In genomic region chr16:20671886-20672285, GRCm38 (mm10) we compare ENCODE assay signal across 8 mouse cellular contexts. TPM values are rescaled to one million over a fixed set of nuclear protein-coding genes. Genes with fewer than 3 reads are reported as not detected.
DNase-seq lines count a peak whose midpoint lies in the region; ATAC-seq and TF ChIP-seq lines count a peak whose summit lies in the region.

No protein-coding gene starts in this region.

- no peak for ATAC-seq in embryonic facial prominence, embryonic 15.5 days (ENCODE audit: insufficient number of reproducible peaks, low FRiP score, low TSS enrichment, low read depth)
- ATAC-seq in liver, embryonic 11.5 days (replicated peaks; ENCODE audit: low FRiP score): no peak
- no peak for ATAC-seq in stomach, embryonic 16.5 days (ENCODE audit: insufficient read depth, low FRiP score)

- H3K4me2 ChIP-seq in embryonic facial prominence, embryonic 15.5 days (replicated peaks): peak overlapping the region; percentile 95
- H3K4me2 ChIP-seq in liver, embryonic 11.5 days: peak overlapping the region; percentile 96
- peak overlapping the region; percentile 57 for H3K4me2 ChIP-seq in stomach, embryonic 16.5 days (ENCODE audit: low read depth, low read length)

- H3K36me3 ChIP-seq in spleen, adult 2 months (ENCODE audit: control insufficient read depth, insufficient read depth, low read length): peaks cover 3% of the 10 kb centered on the region; the same call in 1 of the 2 replicates
- H3K36me3 ChIP-seq in embryonic facial prominence, embryonic 15.5 days: peaks cover 21% of the 10 kb centered on the region
- peaks cover 17% of the 10 kb centered on the region for H3K36me3 ChIP-seq in liver, embryonic 11.5 days (ENCODE audit: control insufficient read depth, insufficient read depth, low read length)
- peaks cover 17% of the 10 kb centered on the region for H3K36me3 ChIP-seq in stomach, embryonic 16.5 days (ENCODE audit: control insufficient read depth, insufficient read depth, low read length)

- no peaks in the 10 kb centered on the region; the same call in 1 of the 2 replicates for H3K27me3 ChIP-seq in spleen, adult 2 months (ENCODE audit: control insufficient read depth, insufficient read depth, low read length)
- H3K27me3 ChIP-seq in embryonic facial prominence, embryonic 15.5 days: no peaks in the 10 kb centered on the region
- H3K27me3 ChIP-seq in liver, embryonic 11.5 days (replicated peaks; ENCODE audit: control insufficient read depth, insufficient read depth, low read length): no peaks in the 10 kb centered on the region
- H3K27me3 ChIP-seq in stomach, embryonic 16.5 days (ENCODE audit: control insufficient read depth, insufficient read depth, low read length): no peaks in the 10 kb centered on the region

- H3K9ac ChIP-seq in embryonic facial prominence, embryonic 15.5 days: no peak overlapping the region
- H3K9ac ChIP-seq in liver, embryonic 11.5 days (ENCODE audit: low read depth, low read length): no peak overlapping the region
- H3K9ac ChIP-seq in stomach, embryonic 16.5 days (ENCODE audit: low read length): peak overlapping the region; percentile 55

- TF ChIP-seq POLR2A in spleen, adult 2 months (IDR thresholded peaks at IDR 0.05; ENCODE audit: low read depth, low read length): no peak

- no peak for TF ChIP-seq CTCF in spleen, adult 2 months (IDR thresholded peaks at IDR 0.05; ENCODE audit: extremely low read depth, insufficient read depth, insufficient read length, insufficient replicate concordance)

- no peaks in the 10 kb centered on the region for H3K9me3 ChIP-seq in embryonic facial prominence, embryonic 15.5 days (replicated peaks)
- H3K9me3 ChIP-seq in liver, embryonic 11.5 days (ENCODE audit: control insufficient read depth, low read length): no peaks in the 10 kb centered on the region
- H3K9me3 ChIP-seq in stomach, embryonic 16.5 days (replicated peaks; ENCODE audit: control insufficient read depth, low read length): no peaks in the 10 kb centered on the region

- H3K4me1 ChIP-seq in spleen, adult 2 months (ENCODE audit: control insufficient read depth, insufficient read depth, insufficient read length): peaks cover 8% of the 10 kb centered on the region; the same call in 1 of the 2 replicates
- H3K4me1 ChIP-seq in embryonic facial prominence, embryonic 15.5 days: peaks cover 22% of the 10 kb centered on the region
- H3K4me1 ChIP-seq in liver, embryonic 11.5 days (replicated peaks; ENCODE audit: control insufficient read depth, insufficient read depth, low read length): peaks cover 21% of the 10 kb centered on the region
- peaks cover 23% of the 10 kb centered on the region for H3K4me1 ChIP-seq in stomach, embryonic 16.5 days (ENCODE audit: control insufficient read depth, insufficient read depth, low read length)

- H3K27ac ChIP-seq in spleen, adult 2 months (ENCODE audit: insufficient read depth, low read length): no peak overlapping the region
- H3K27ac ChIP-seq in embryonic facial prominence, embryonic 15.5 days (replicated peaks): 0 out of 2 replicates have a peak overlapping the region, but pooled peaks have one; percentile 52
- H3K27ac ChIP-seq in liver, embryonic 11.5 days (ENCODE audit: low read depth, low read length): peak overlapping the region; percentile 96; the same call in 1 of the 2 replicates
- H3K27ac ChIP-seq in stomach, embryonic 16.5 days (ENCODE audit: low read length): no peak overlapping the region

- peak overlapping the region; percentile 16; the same call in 1 of the 2 replicates for H3K4me3 ChIP-seq in spleen, adult 2 months (ENCODE audit: extremely low read depth, insufficient read depth, insufficient read length)
- peak overlapping the region; percentile 69 for H3K4me3 ChIP-seq in embryonic facial prominence, embryonic 15.5 days (replicated peaks)
- H3K4me3 ChIP-seq in liver, embryonic 11.5 days (ENCODE audit: low read depth, low read length): peak overlapping the region; percentile 100
- H3K4me3 ChIP-seq in stomach, embryonic 16.5 days (replicated peaks; ENCODE audit: low read length): peak overlapping the region; percentile 93

- 14% methylated on average over 6 of the region's 6 CpGs for WGBS in spleen, adult 2 months
- 22% methylated on average over 6 of the region's 6 CpGs for WGBS in embryonic facial prominence, embryonic 15.5 days
- WGBS in liver, embryonic 11.5 days: 21% methylated on average over 6 of the region's 6 CpGs
- WGBS in stomach, embryonic 16.5 days: 19% methylated on average over 6 of the region's 6 CpGs

- no peak for DNase-seq in spleen, adult 2 months (ENCODE audit: low read depth in 1 of 2, low spot score in 2 of 2)
- no peak for DNase-seq in spleen, postnatal 4 days (ENCODE audit: low spot score in 2 of 2)
- DNase-seq in liver, embryonic 11.5 days (ENCODE audit: low spot score): no peak
- DNase-seq in B cell, adult 2 months: no peak
- no peak for DNase-seq in frontal cortex, postnatal 10 days (ENCODE audit: low spot score in 2 of 2)
- no peak for DNase-seq in ovary, adult 18-20 months (ENCODE audit: low spot score)

RNA-seq across cellular contexts. Expression of gene Eif4g1, which starts 3.8 kb away (rescaled TPM):
- 257 and 351 TPM in 2 replicates for polyA plus RNA-seq in spleen, adult 2 months (2012; rRNA removed)
- polyA plus RNA-seq in embryonic facial prominence, embryonic 15.5 days (2015; fragmentation: Nextera tagmentation; extraction: Ambion mirVana): 177 and 188 TPM in 2 replicates
- 185 and 196 TPM in 2 replicates for polyA plus RNA-seq in liver, embryonic 11.5 days (2014; fragmentation: Nextera tagmentation; extraction: Ambion mirVana)
- 144 and 155 TPM in 2 replicates for polyA plus RNA-seq in stomach, embryonic 16.5 days (2015; fragmentation: Nextera tagmentation; extraction: Ambion mirVana)

RNA-seq across cellular contexts. Expression of gene Psmd2, which starts 20.4 kb away (rescaled TPM):
- 41.8 and 42.7 TPM in 2 replicates for polyA plus RNA-seq in spleen, adult 2 months (2012; rRNA removed)
- polyA plus RNA-seq in embryonic facial prominence, embryonic 15.5 days (2015; fragmentation: Nextera tagmentation; extraction: Ambion mirVana): 293 and 297 TPM in 2 replicates
- 354 and 386 TPM in 2 replicates for polyA plus RNA-seq in liver, embryonic 11.5 days (2014; fragmentation: Nextera tagmentation; extraction: Ambion mirVana)
- polyA plus RNA-seq in stomach, embryonic 16.5 days (2015; fragmentation: Nextera tagmentation; extraction: Ambion mirVana): 291 and 307 TPM in 2 replicates

RNA-seq across cellular contexts. Expression of gene Fam131a, which starts 21.2 kb away (rescaled TPM):
- 5.9 and 8.3 TPM in 2 replicates for polyA plus RNA-seq in spleen, adult 2 months (2012; rRNA removed)
- 14.0 and 15.3 TPM in 2 replicates for polyA plus RNA-seq in embryonic facial prominence, embryonic 15.5 days (2015; fragmentation: Nextera tagmentation; extraction: Ambion mirVana)
- 2.1 TPM in 2 replicates for polyA plus RNA-seq in liver, embryonic 11.5 days (2014; fragmentation: Nextera tagmentation; extraction: Ambion mirVana)
- polyA plus RNA-seq in stomach, embryonic 16.5 days (2015; fragmentation: Nextera tagmentation; extraction: Ambion mirVana): 9.7 and 10.3 TPM in 2 replicates

RNA-seq across cellular contexts. Expression of gene Ece2, which starts 42.3 kb away (rescaled TPM):
- 0.07 and 0.15 TPM in 2 replicates for polyA plus RNA-seq in spleen, adult 2 months (2012; rRNA removed)
- 7.3 and 8.2 TPM in 2 replicates for polyA plus RNA-seq in embryonic facial prominence, embryonic 15.5 days (2015; fragmentation: Nextera tagmentation; extraction: Ambion mirVana)
- 0.90 and 0.97 TPM in 2 replicates for polyA plus RNA-seq in liver, embryonic 11.5 days (2014; fragmentation: Nextera tagmentation; extraction: Ambion mirVana)
- 2.4 and 2.6 TPM in 2 replicates for polyA plus RNA-seq in stomach, embryonic 16.5 days (2015; fragmentation: Nextera tagmentation; extraction: Ambion mirVana)

RNA-seq across cellular contexts. Expression of gene Polr2h, which starts 45.6 kb away (rescaled TPM):
- 8.5 and 10.0 TPM in 2 replicates for polyA plus RNA-seq in spleen, adult 2 months (2012; rRNA removed)
- 90.0 and 100 TPM in 2 replicates for polyA plus RNA-seq in embryonic facial prominence, embryonic 15.5 days (2015; fragmentation: Nextera tagmentation; extraction: Ambion mirVana)
- 124 and 127 TPM in 2 replicates for polyA plus RNA-seq in liver, embryonic 11.5 days (2014; fragmentation: Nextera tagmentation; extraction: Ambion mirVana)
- 75.2 and 84.9 TPM in 2 replicates for polyA plus RNA-seq in stomach, embryonic 16.5 days (2015; fragmentation: Nextera tagmentation; extraction: Ambion mirVana)

Comparison
In these comparisons a context has a peak if more than half of its experiments do, and no peak if none do; other contexts are left out.
1. H3K27ac ChIP-seq: peak in embryonic facial prominence, embryonic 15.5 days (single experiment) and liver, embryonic 11.5 days (single experiment); none in spleen, adult 2 months (single experiment) and stomach, embryonic 16.5 days (single experiment).
2. H3K4me3 ChIP-seq: peak in every context shown above with its lines; median percentile 100 in liver, embryonic 11.5 days; 93 in stomach, embryonic 16.5 days; 69 in embryonic facial prominence, embryonic 15.5 days; 16 in spleen, adult 2 months.
3. Peak in every context shown above with its lines, with median percentiles within 50 percentile points of each other: H3K4me2 ChIP-seq.